Mouse (Mus musculus): Measurements from ENCODE around the gene Ing1. TPM values are rescaled to one million over a fixed set of nuclear protein-coding genes. Genes with fewer than 3 reads are reported as not detected.
"Not testable (repeated sequence)": the region's sequence is repeated elsewhere in the genome, so short reads cannot be mapped to it uniquely, and the experiment has no call there.

Ing1 gene
- polyA plus RNA-seq, 1 experiment from 2014 or later, result 12.6 TPM

- no peak for ATAC-seq
- no peaks in the 10 kb centered on the region for H3K9me3 ChIP-seq (ENCODE audit: low read length)
- peaks cover 26% of the 10 kb centered on the region for H3K36me3 ChIP-seq (replicated peaks; ENCODE audit: insufficient read depth, low read length)
- peak overlapping the region; percentile 81; the same call in 1 of the 2 replicates for H3K4me3 ChIP-seq (ENCODE audit: low read depth, low read length)
- H3K27ac ChIP-seq (ENCODE audit: low read depth), result no peak overlapping the region
- H3K4me2 ChIP-seq (ENCODE audit: low read depth, low read length), result peak overlapping the region; percentile 68
- no peak overlapping the region for H3K9ac ChIP-seq (replicated peaks)
- TF ChIP-seq EP300 (IDR thresholded peaks at IDR 0.05; ENCODE audit: low read depth) (no peak), CTCF (IDR thresholded peaks at IDR 0.05; ENCODE audit: low read depth) (no peak)
- WGBS (ENCODE audit: insufficient replicate concordance), result 69% methylated on average over 3 of the region's 3 CpGs
- DNase-seq, result no peak
- no peaks in the 10 kb centered on the region for H3K27me3 ChIP-seq (ENCODE audit: insufficient read depth, low read length)
- peaks cover 13% of the 10 kb centered on the region for H3K4me1 ChIP-seq (ENCODE audit: insufficient read depth)
Measured at GRCm38 (mm10) chr8:11559511-11559910, 4.1 kb downstream of the Ing1 start.

GRCm38 (mm10) chr8:11560220-11560619 is 4.8 kb downstream of the Ing1 start:
- H3K27me3 ChIP-seq (ENCODE audit: insufficient read depth, low read length), result no peaks in the 10 kb centered on the region
- no peak overlapping the region for H3K4me2 ChIP-seq (ENCODE audit: low read depth, low read length)
- ATAC-seq (no peak), DNase-seq (no peak)
- no peak overlapping the region for H3K27ac ChIP-seq (ENCODE audit: low read depth)
- peaks cover 31% of the 10 kb centered on the region for H3K36me3 ChIP-seq (replicated peaks; ENCODE audit: insufficient read depth, low read length)
- 86% methylated on average over 9 of the region's 9 CpGs for WGBS (ENCODE audit: insufficient replicate concordance)
- H3K4me1 ChIP-seq (ENCODE audit: insufficient read depth), result peaks cover 9% of the 10 kb centered on the region
- no peak overlapping the region for H3K4me3 ChIP-seq (ENCODE audit: low read depth, low read length)
- H3K9me3 ChIP-seq (ENCODE audit: low read length), result no peaks in the 10 kb centered on the region
- no peak overlapping the region for H3K9ac ChIP-seq (replicated peaks)
- TF ChIP-seq EP300 (IDR thresholded peaks at IDR 0.05; ENCODE audit: low read depth) (no peak), CTCF (IDR thresholded peaks at IDR 0.05; ENCODE audit: low read depth) (no peak)

DNA sequence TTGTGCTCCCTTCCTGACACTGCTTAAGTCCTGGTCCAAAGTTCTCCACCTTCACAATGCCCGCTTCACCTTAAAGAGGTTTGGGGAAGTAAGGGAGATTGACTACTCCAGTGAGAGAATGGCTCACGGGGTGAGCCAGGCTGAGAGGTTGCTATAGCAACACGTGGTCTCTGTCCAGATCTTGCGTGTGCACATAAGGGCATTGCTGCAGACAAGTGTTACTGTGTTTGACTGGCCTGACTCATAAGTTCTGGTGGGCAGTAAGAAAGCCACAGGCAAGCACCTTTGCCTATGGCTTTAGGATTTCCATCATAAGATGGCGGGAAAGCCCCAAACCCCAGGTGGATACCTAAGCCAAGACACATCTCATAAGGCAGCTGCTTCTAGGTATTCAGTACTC is 8.9 kb downstream of the Ing1 start:
- Histone ChIP-seq H3K36me3 (replicated peaks; ENCODE audit: insufficient read depth, low read length) (peaks cover 33% of the 10 kb centered on the region), H3K9ac (replicated peaks) (no peak overlapping the region)

GRCm38 (mm10) chr8:11564721-11565120 is 9.3 kb downstream of the Ing1 start:
- TF ChIP-seq CTCF (IDR thresholded peaks at IDR 0.05; ENCODE audit: low read depth) (no peak), EP300 (IDR thresholded peaks at IDR 0.05; ENCODE audit: low read depth) (no peak)
- Histone ChIP-seq H3K27ac (ENCODE audit: low read depth) (no peak overlapping the region), H3K9ac (replicated peaks) (no peak overlapping the region), H3K4me3 (ENCODE audit: low read depth, low read length) (no peak overlapping the region), H3K4me2 (ENCODE audit: low read depth, low read length) (no peak overlapping the region), H3K27me3 (ENCODE audit: insufficient read depth, low read length) (no peaks in the 10 kb centered on the region), H3K4me1 (ENCODE audit: insufficient read depth) (no peaks in the 10 kb centered on the region), H3K36me3 (replicated peaks; ENCODE audit: insufficient read depth, low read length) (peaks cover 33% of the 10 kb centered on the region), H3K9me3 (ENCODE audit: low read length) (no peaks in the 10 kb centered on the region)
- ATAC-seq, result no peak
- no peak for DNase-seq
- 85% methylated on average over 7 of the region's 7 CpGs for WGBS (ENCODE audit: insufficient replicate concordance)

More for the DNA sequence above, 8.9 kb downstream of the Ing1 start:
- H3K9me3 ChIP-seq (ENCODE audit: low read length), result no peaks in the 10 kb centered on the region
- no peaks in the 10 kb centered on the region for H3K27me3 ChIP-seq (ENCODE audit: insufficient read depth, low read length)
- peaks cover 4% of the 10 kb centered on the region for H3K4me1 ChIP-seq (ENCODE audit: insufficient read depth)
- DNase-seq, result no peak
- H3K4me2 ChIP-seq (ENCODE audit: low read depth, low read length), result no peak overlapping the region
- TF ChIP-seq CTCF (IDR thresholded peaks at IDR 0.05; ENCODE audit: low read depth) (no peak), EP300 (IDR thresholded peaks at IDR 0.05; ENCODE audit: low read depth) (no peak)
- no peak overlapping the region for H3K27ac ChIP-seq (ENCODE audit: low read depth)
- WGBS (ENCODE audit: insufficient replicate concordance), result 74% methylated on average over 5 of the region's 5 CpGs
- no peak overlapping the region for H3K4me3 ChIP-seq (ENCODE audit: low read depth, low read length)
- no peak for ATAC-seq

GRCm38 (mm10) chr8:11568193-11568592 is 12.8 kb downstream of the Ing1 start:
- DNase-seq; H3K4me1 ChIP-seq (ENCODE audit: insufficient read depth); H3K27me3 ChIP-seq (ENCODE audit: insufficient read depth, low read length); H3K9me3 ChIP-seq (ENCODE audit: low read length); H3K4me3 ChIP-seq (ENCODE audit: low read depth, low read length); ATAC-seq; H3K4me2 ChIP-seq (ENCODE audit: low read depth, low read length); H3K9ac ChIP-seq (replicated peaks); H3K27ac ChIP-seq (ENCODE audit: low read depth): not testable (repeated sequence)
- H3K36me3 ChIP-seq (replicated peaks; ENCODE audit: insufficient read depth, low read length), result peaks cover 16% of the 10 kb centered on the region; the same call in 1 of the 2 replicates
- 64% methylated on average over 2 of the region's 2 CpGs for WGBS (ENCODE audit: insufficient replicate concordance)

DNA sequence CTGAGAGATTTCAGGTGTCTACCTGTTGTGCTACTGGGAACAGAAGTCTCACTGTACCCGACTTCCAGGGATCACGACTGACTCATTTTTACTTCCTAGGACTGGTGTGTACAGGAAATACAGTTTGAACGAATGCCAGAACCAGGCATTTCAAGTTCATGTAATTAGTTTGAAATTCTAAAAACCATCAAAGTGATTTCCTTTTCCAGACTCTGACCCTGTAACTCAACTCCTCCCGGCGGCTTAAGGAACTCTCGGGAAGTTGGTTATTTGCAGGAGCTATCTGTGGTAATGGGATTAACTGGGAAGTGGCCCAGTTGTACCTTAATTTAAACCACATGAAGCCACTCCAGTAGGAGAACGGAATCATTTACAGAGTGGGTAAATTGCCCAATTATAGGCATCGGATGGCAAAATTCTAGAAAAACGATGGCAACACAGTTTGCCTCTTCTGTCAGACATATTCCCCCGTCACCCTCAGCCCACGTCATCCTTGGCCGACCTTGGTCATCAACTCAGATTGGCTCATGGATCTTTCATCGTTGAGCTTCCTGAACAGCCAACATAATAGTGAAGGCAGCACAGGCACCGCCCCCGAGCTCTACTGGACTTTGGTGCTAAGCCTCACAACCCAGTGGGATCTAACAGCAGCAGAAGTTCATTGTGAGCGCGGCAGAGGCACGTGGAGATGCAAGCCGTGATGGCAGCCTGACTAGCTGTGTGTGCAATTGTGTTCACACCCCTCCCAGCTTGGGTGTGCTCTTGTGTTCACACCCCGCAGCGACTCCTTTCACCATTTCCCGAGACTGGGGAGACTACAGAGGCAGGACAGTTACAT is 14.1 kb downstream of the Ing1 start:
- no peaks in the 10 kb centered on the region for H3K9me3 ChIP-seq (ENCODE audit: low read length)
- no peaks in the 10 kb centered on the region for H3K4me1 ChIP-seq (ENCODE audit: insufficient read depth)
- H3K36me3 ChIP-seq (replicated peaks; ENCODE audit: insufficient read depth, low read length), result peaks cover 7% of the 10 kb centered on the region; the same call in 1 of the 2 replicates
- TF ChIP-seq EP300 (IDR thresholded peaks at IDR 0.05; ENCODE audit: low read depth) (no peak), CTCF (IDR thresholded peaks at IDR 0.05; ENCODE audit: low read depth) (no peak)
- no peaks in the 10 kb centered on the region for H3K27me3 ChIP-seq (ENCODE audit: insufficient read depth, low read length)
- H3K27ac ChIP-seq (ENCODE audit: low read depth), result no peak overlapping the region
- no peak overlapping the region for H3K4me3 ChIP-seq (ENCODE audit: low read depth, low read length)
- no peak for ATAC-seq
- H3K4me2 ChIP-seq (ENCODE audit: low read depth, low read length), result no peak overlapping the region
- WGBS (ENCODE audit: insufficient replicate concordance), result 75% methylated on average over 22 of the region's 22 CpGs
- H3K9ac ChIP-seq (replicated peaks), result no peak overlapping the region
- no peak for DNase-seq

All from liver, postnatal 0 days (tissue).